Mouse (Mus musculus) heart, embryonic 14.5 days (tissue): ENCODE results near the gene Npat. TPM values are rescaled to one million over a fixed set of nuclear protein-coding genes. Genes with fewer than 3 reads are reported as not detected.

Experiments used
- ATAC-seq: fragments of 200-750 bp; cut with Nextera tagmentation; 2 replicates; pipeline ENCODE4 v1.8.0; 2017; ENCODE audit warnings: low read depth, moderate TSS enrichment; ENCODE audit not compliant: insufficient number of reproducible peaks, insufficient read depth, low FRiP score
- H3K27ac ChIP-seq, 2 experiments: fragments of 200-500 bp in 1 of 2; fragments of 300-500 bp in 1 of 2; sonication (generic) in 1 of 2; replicated peaks in 1 of 2; 2 replicates each; pipeline ENCODE4 v1.5.1; 2012 to 2014; ENCODE audit warnings: low read depth in 2 of 2, low read length in 2 of 2, control low read depth in 1 of 2, mild to moderate bottlenecking in 1 of 2, mixed read lengths in 1 of 2; ENCODE audit not compliant: control insufficient read depth in 1 of 2, insufficient read depth in 1 of 2
- H3K27me3 ChIP-seq: fragments of 300-500 bp; sonication (generic); 2 replicates; pipeline ENCODE4 v1.6.1; 2014; ENCODE audit warnings: mild to moderate bottlenecking, low read length, control low read depth; ENCODE audit not compliant: control insufficient read depth, insufficient read depth
- H3K36me3 ChIP-seq: fragments of 300-500 bp; sonication (generic); 2 replicates; pipeline ENCODE4 v1.6.1; 2014; ENCODE audit warnings: mild to moderate bottlenecking, control low read depth, low read length, mixed read lengths; ENCODE audit not compliant: control insufficient read depth, insufficient read depth
- H3K4me1 ChIP-seq, 2 experiments: fragments of 200-500 bp in 1 of 2; fragments of 300-500 bp in 1 of 2; sonication (generic) in 1 of 2; 2 replicates each; pipeline ENCODE4 v1.6.1; 2012 to 2014; ENCODE audit warnings: low read length in 2 of 2, control low read depth in 1 of 2, mixed read lengths in 1 of 2; ENCODE audit not compliant: control insufficient read depth in 2 of 2, insufficient read depth in 2 of 2
- H3K4me2 ChIP-seq: fragments of 300-500 bp; sonication (generic); 2 replicates; pipeline ENCODE4 v1.6.1; 2014; ENCODE audit warnings: mild to moderate bottlenecking, low read length
- H3K4me3 ChIP-seq, 2 experiments: fragments of 200-500 bp in 1 of 2; fragments of 300-500 bp in 1 of 2; sonication (generic) in 1 of 2; 2 replicates each; pipeline ENCODE4 v1.5.1; 2012 to 2014; ENCODE audit warnings: low read length in 2 of 2, mild to moderate bottlenecking in 2 of 2, control low read depth in 1 of 2, low read depth in 1 of 2, moderate library complexity in 1 of 2; ENCODE audit not compliant: control insufficient read depth in 1 of 2, insufficient read depth in 1 of 2
- H3K9ac ChIP-seq: fragments of 300-500 bp; sonication (generic); 2 replicates; pipeline ENCODE4 v1.6.1; 2014; ENCODE audit warnings: mild to moderate bottlenecking, low read length
- H3K9me3 ChIP-seq: fragments of 300-500 bp; sonication (generic); 2 replicates; pipeline ENCODE4 v1.6.1; 2016; ENCODE audit warnings: low read length, control low read depth; ENCODE audit not compliant: control insufficient read depth
- WGBS: fragments of 180-500 bp; shearing (Covaris S2); extraction: QIAGEN DNeasy Blood & Tissue Kit; methylation state at CpG from one replicate; pipeline ENCODE4 v1.1.7; 2014; 5-methylcytosine and 5-hydroxymethylcytosine counted together
- polyA plus RNA-seq: library from polyadenylated mRNA; unstranded; fragments of >200 nt; fragmentation: Nextera tagmentation; extraction: Ambion mirVana; gene quantifications from 2 replicates; pipeline ENCODE4 v1.2.1, GENCODE M21; 2014

The Npat gene
- polyA plus RNA-seq, 1 experiment from 2014 or later: 14.1 TPM

DNA sequence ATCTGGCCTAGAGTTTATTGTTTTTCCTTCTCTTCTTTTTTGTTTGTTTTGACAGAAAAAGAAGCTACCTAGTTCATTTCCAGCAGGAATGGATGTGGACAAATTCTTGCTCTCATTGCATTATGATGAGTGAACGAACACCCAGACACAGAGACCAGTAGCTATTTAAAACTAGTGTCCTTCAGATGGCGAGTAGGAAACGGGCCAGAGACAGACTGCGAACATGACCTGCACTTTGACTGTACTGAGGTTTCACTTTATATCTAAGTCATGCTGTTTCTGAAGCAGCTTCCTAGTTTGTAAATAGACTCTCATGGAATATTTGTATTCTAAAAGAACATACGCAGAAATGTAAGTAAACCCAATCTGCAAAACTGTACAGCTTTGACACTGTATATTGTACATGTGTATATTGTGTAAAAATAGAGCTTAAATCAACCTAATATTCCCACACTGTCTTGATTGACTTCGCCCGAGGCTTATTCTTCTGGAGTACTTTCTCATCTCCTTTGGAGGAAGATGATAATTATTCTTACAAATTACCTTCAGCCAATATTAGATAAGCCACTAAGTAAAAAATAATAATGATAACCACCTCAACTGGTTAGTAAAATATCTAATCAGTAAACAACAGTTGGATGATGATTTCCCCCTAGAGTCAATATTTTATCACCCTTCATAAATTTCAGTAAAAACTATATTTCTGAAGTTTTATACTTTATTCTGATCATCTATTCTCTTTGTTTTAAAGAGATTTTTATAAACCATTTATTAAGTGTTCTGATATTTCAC, 35.9 kb downstream of the Npat start:
- no peak for ATAC-seq
- H3K9ac ChIP-seq: no peak overlapping the region
- H3K27ac ChIP-seq: no peak overlapping the region
- no peaks in the 10 kb centered on the region for H3K27me3 ChIP-seq
- H3K36me3 ChIP-seq: peaks cover 75% of the 10 kb centered on the region
- H3K9me3 ChIP-seq: no peaks in the 10 kb centered on the region
- no peak overlapping the region for H3K4me2 ChIP-seq
- WGBS: 76% methylated on average over 7 of the region's 7 CpGs
- H3K4me3 ChIP-seq: no peak overlapping the region
- no peaks in the 10 kb centered on the region for H3K4me1 ChIP-seq

DNA sequence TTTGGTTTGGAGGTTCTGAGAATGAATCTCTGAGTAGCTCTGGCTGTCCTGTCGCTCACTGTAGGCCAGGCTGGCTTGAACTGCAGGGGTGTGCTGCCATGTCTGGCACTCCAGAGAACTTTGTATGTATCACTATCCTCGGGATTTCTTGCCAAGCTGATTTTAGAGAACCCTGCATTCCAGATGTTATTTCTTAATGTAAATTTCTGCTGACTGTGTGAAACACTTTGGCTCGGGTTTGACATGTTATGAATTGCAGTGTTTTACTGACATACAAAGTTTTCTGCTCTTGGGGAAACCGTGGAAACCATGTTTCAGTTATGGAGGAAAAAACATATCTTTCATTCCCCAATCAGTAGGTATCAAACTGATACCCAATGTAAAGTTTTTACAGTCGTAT, 38.9 kb downstream of the Npat start:
- H3K4me1 ChIP-seq: no peaks in the 10 kb centered on the region
- no peak for ATAC-seq
- no peak overlapping the region for H3K4me2 ChIP-seq
- peaks cover 79% of the 10 kb centered on the region for H3K36me3 ChIP-seq
- no peak overlapping the region for H3K4me3 ChIP-seq
- H3K27me3 ChIP-seq: no peaks in the 10 kb centered on the region
- no peak overlapping the region for H3K9ac ChIP-seq
- H3K27ac ChIP-seq: no peak overlapping the region
- no peaks in the 10 kb centered on the region for H3K9me3 ChIP-seq
- 90% methylated on average over 5 of the region's 5 CpGs for WGBS

DNA sequence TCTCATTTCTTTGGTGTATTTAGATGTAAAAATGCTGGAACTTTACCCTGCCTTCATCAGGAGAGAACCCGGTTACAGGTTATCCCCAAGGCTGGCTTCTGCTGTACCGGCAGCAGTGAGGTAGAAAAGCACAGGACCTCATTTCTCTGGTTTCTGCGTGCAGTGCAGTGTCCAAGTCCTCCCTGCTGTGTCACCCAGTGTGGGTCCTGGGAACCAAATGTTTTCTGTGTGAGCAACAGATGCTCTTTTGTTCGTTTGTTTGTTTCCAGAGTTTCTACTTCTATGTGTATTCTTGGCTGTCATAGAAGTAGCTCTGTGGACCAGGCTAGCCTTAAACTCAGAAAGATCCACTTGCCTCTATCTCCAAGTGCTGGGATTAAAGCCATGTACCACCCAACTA, 45.0 kb downstream of the Npat start:
- Histone ChIP-seq H3K4me3 (no peak overlapping the region), H3K9ac (no peak overlapping the region), H3K4me1 (no peaks in the 10 kb centered on the region), H3K36me3 (peaks cover 93% of the 10 kb centered on the region), H3K27ac (no peak overlapping the region), H3K9me3 (no peaks in the 10 kb centered on the region), H3K4me2 (no peak overlapping the region), H3K27me3 (no peaks in the 10 kb centered on the region)
- WGBS: 84% methylated on average over 4 of the region's 4 CpGs
- no peak for ATAC-seq

DNA sequence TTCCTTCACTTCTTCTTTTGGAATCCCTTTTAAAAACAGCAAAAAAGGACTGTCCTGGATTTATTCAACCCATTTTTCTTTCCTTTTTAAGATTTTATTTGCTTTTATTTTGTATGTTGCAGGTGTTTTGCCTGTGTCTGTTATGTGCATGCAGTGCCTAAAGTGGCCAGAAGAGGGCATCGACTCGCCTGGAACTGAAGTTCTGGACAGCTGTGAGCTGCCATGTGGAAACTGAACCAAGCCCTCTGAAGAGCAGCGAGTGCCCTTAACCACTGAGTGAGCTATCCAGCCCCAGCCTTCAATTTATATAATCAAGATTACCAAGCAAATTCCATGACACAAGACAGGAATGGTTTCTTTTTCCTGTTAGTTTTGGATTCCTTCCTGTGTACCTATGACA, 57.9 kb downstream of the Npat start:
- H3K4me2 ChIP-seq: no peak overlapping the region
- no peaks in the 10 kb centered on the region for H3K9me3 ChIP-seq
- H3K27me3 ChIP-seq: no peaks in the 10 kb centered on the region
- no peaks in the 10 kb centered on the region for H3K4me1 ChIP-seq
- WGBS: 16% methylated on average over 3 of the region's 3 CpGs
- H3K4me3 ChIP-seq: no peak overlapping the region
- peaks cover 57% of the 10 kb centered on the region for H3K36me3 ChIP-seq
- H3K27ac ChIP-seq: no peak overlapping the region
- no peak overlapping the region for H3K9ac ChIP-seq
- ATAC-seq: no peak

DNA sequence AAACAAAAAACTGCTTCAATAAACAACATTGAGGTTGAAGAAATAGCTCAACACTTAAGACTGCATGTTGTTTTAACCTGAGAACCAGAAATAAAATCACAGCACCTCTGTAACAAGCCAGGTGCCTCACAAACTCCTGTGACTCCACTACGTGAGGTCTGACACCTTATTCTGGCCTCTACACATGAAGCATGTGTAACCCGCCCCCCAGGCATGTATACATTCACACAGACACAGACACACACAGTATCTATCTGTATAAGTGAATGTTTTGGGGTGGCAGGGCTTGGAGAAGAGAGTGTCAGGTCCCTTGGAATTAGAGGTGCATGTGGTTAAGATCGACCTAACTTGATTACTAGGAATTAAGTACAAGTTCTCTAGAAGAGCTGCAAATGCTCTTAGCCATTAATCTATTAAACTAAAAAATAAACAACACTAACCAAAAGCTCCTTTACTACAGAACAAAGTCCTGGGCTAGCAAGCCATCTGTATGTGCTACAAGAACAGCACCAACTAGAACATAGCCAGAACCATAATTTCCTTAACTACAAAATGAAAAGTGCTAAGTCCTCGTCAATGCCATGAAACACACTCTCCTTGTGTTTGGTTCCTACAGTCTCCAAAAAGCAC, 60.2 kb downstream of the Npat start:
- H3K4me1 ChIP-seq: 0 out of 4 replicates have a peak, but pooled peaks cover 0 to 5% of the 10 kb centered on the region in 2 experiments
- no peak overlapping the region for H3K9ac ChIP-seq
- no peak overlapping the region for H3K27ac ChIP-seq
- WGBS: 90% methylated on average over 4 of the region's 4 CpGs
- H3K36me3 ChIP-seq: peaks cover 35% of the 10 kb centered on the region
- no peak for ATAC-seq
- H3K4me3 ChIP-seq: no peak overlapping the region
- H3K9me3 ChIP-seq: no peaks in the 10 kb centered on the region
- no peak overlapping the region for H3K4me2 ChIP-seq
- H3K27me3 ChIP-seq: no peaks in the 10 kb centered on the region

DNA sequence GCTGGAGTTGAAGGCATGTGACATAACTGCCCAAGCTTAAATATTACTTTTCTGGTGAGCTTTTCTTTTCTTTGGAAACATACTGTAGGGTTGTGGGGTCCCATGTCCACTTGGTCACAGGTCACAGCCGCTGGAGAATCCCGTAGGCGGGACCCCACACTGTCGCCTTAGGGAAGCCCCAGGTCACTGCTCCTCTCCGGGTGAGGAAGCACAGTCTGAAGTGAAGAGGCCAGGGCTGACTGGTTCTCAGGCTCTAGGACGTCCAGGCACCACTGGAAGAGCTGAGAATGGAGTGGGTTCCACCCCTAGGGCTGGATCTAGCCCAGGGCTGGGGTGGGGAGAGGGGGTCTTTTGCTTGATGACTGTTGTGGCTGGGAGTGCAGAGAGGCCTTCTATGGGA, 61.8 kb downstream of the Npat start:
- H3K27me3 ChIP-seq: no peaks in the 10 kb centered on the region
- peaks cover 25% of the 10 kb centered on the region for H3K36me3 ChIP-seq
- H3K9me3 ChIP-seq: no peaks in the 10 kb centered on the region
- WGBS: 80% methylated on average over 6 of the region's 6 CpGs
- H3K9ac ChIP-seq: no peak overlapping the region
- no peak overlapping the region for H3K4me2 ChIP-seq
- H3K27ac ChIP-seq: no peak overlapping the region
- peaks cover 0 to 14% of the 10 kb centered on the region in 2 experiments; a peak in 3 of 4 replicates for H3K4me1 ChIP-seq
- H3K4me3 ChIP-seq: no peak overlapping the region
- no peak for ATAC-seq

DNA sequence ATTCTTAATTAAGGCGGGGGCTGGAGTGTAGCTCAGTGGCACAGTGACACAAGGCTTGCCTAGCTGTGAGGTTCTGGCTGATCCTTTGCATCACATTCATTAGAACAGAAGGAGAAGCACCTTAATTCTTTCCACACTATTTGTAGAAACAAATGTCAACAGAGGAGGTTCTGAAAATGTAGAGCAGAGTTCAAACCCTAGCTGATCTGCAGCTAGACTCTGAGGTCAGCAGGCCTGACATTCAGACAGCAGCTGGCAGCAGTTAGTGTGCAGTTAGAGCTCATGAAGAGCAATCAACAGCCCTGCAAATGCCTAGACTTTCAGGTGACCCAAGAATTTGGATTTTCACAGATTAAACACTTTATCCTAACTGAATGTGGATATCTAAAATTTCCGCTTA, 64.7 kb downstream of the Npat start:
- peaks cover 0 to 27% of the 10 kb centered on the region in 2 experiments; a peak in 3 of 4 replicates for H3K4me1 ChIP-seq
- H3K27me3 ChIP-seq: no peaks in the 10 kb centered on the region
- H3K27ac ChIP-seq: no peak overlapping the region
- no peaks in the 10 kb centered on the region for H3K9me3 ChIP-seq
- ATAC-seq: no peak
- H3K36me3 ChIP-seq: peaks cover 10% of the 10 kb centered on the region; the same call in 1 of the 2 replicates
- 88% methylated on average over 2 of the region's 2 CpGs for WGBS
- H3K4me3 ChIP-seq: no peak overlapping the region
- no peak overlapping the region for H3K4me2 ChIP-seq
- H3K9ac ChIP-seq: no peak overlapping the region
